Mouse (Mus musculus) kidney, postnatal 0 days (tissue): ENCODE data around the gene Klhl2. TPM values are rescaled to one million over a fixed set of nuclear protein-coding genes. Genes with fewer than 3 reads are reported as not detected.

Experiments
- ATAC-seq: fragments of 200-750 bp; cut with Nextera tagmentation; replicated peaks from 2 replicates; pipeline ENCODE4 v1.8.0; 2017; ENCODE audit warnings: low read depth, moderate number of reproducible peaks, moderate TSS enrichment, moderate library complexity; ENCODE audit not compliant: low FRiP score
- DNase-seq: peaks from one replicate; pipeline ENCODE4 v3.0.0-alpha.2; 2016; ENCODE audit warnings: low spot score
- H3K27ac ChIP-seq: fragments of 300-500 bp; sonication (generic); 2 replicates; pipeline ENCODE4 v1.5.1; 2014; ENCODE audit warnings: mild to moderate bottlenecking
- H3K27me3 ChIP-seq: fragments of 300-500 bp; sonication (generic); 2 replicates; pipeline ENCODE4 v1.6.1; 2014; ENCODE audit warnings: low read length, mixed read lengths; ENCODE audit not compliant: insufficient read depth
- H3K36me3 ChIP-seq: fragments of 300-500 bp; sonication (generic); 2 replicates; pipeline ENCODE4 v1.6.1; 2014; ENCODE audit warnings: low read length, mixed read lengths; ENCODE audit not compliant: insufficient read depth
- H3K4me1 ChIP-seq: fragments of 300-500 bp; sonication (generic); replicated peaks from 2 replicates; pipeline ENCODE4 v1.6.1; 2014; ENCODE audit warnings: antibody characterized with exemption, low read length, mixed read lengths; ENCODE audit not compliant: insufficient read depth
- H3K4me2 ChIP-seq: fragments of 300-500 bp; sonication (generic); 2 replicates; pipeline ENCODE4 v1.6.1; 2014; ENCODE audit warnings: mild to moderate bottlenecking, low read length, moderate library complexity, mixed read lengths
- H3K4me3 ChIP-seq: fragments of 300-500 bp; sonication (generic); replicated peaks from 2 replicates; pipeline ENCODE4 v1.5.1; 2014; ENCODE audit warnings: low read depth, low read length
- H3K9ac ChIP-seq: fragments of 300-500 bp; sonication (generic); 2 replicates; pipeline ENCODE4 v1.6.1; 2014; ENCODE audit warnings: low read depth, low read length
- H3K9me3 ChIP-seq: fragments of 300-500 bp; sonication (generic); replicated peaks from 2 replicates; pipeline ENCODE4 v1.6.1; 2016; ENCODE audit warnings: low read length, inconsistent platforms, mixed read lengths
- CTCF ChIP-seq: IDR thresholded peaks from 2 replicates; pipeline ENCODE4 v1.5.1; 2016; ENCODE audit warnings: antibody characterized with exemption, low read depth, mild to moderate bottlenecking, moderate library complexity
- WGBS: fragments of 180-500 bp; shearing (Covaris S2); extraction: QIAGEN DNeasy Blood & Tissue Kit; methylation state at CpG from one replicate; pipeline ENCODE4 v1.1.7; 2014; 5-methylcytosine and 5-hydroxymethylcytosine counted together
- polyA plus RNA-seq: library from polyadenylated mRNA; unstranded; fragments of >200 nt; fragmentation: Nextera tagmentation; extraction: Ambion mirVana; gene quantifications from 2 replicates; pipeline ENCODE4 v1.2.1, GENCODE M21; 2015

Gene Klhl2
- polyA plus RNA-seq, 1 experiment from 2014 or later = 20.9 TPM

GRCm38 (mm10) chr8:64726190-64726695 is 123.6 kb downstream of the Klhl2 start:
- H3K9me3 ChIP-seq = no peaks in the 10 kb centered on the region
- H3K4me2 ChIP-seq = no peak overlapping the region
- ATAC-seq (no peak; the same call in 1 of the 2 replicates), DNase-seq (no peak)
- H3K4me3 ChIP-seq = no peak overlapping the region
- peaks cover 43% of the 10 kb centered on the region for H3K36me3 ChIP-seq
- H3K27ac ChIP-seq = no peak overlapping the region
- H3K27me3 ChIP-seq = no peaks in the 10 kb centered on the region
- TF ChIP-seq CTCF = no peak
- H3K9ac ChIP-seq = no peak overlapping the region
- no peaks in the 10 kb centered on the region for H3K4me1 ChIP-seq
- 88% methylated on average over 4 of the region's 4 CpGs for WGBS

GRCm38 (mm10) chr8:64723206-64723605 is 126.6 kb downstream of the Klhl2 start:
- 88% methylated on average over 2 of the region's 2 CpGs for WGBS
- ATAC-seq = no peak
- Histone ChIP-seq H3K9ac (no peak overlapping the region), H3K4me1 (no peaks in the 10 kb centered on the region), H3K27ac (no peak overlapping the region), H3K27me3 (no peaks in the 10 kb centered on the region), H3K4me2 (no peak overlapping the region), H3K9me3 (no peaks in the 10 kb centered on the region), H3K36me3 (peaks cover 47% of the 10 kb centered on the region), H3K4me3 (no peak overlapping the region)
- DNase-seq = no peak
- TF ChIP-seq CTCF = no peak

GRCm38 (mm10) chr8:64717868-64718267 is 131.9 kb downstream of the Klhl2 start:
- no peaks in the 10 kb centered on the region for H3K9me3 ChIP-seq
- no peak for TF ChIP-seq CTCF
- no peaks in the 10 kb centered on the region for H3K4me1 ChIP-seq
- WGBS = 87% methylated on average over 7 of the region's 7 CpGs
- H3K27me3 ChIP-seq = no peaks in the 10 kb centered on the region
- H3K9ac ChIP-seq = no peak overlapping the region
- H3K27ac ChIP-seq = no peak overlapping the region
- ATAC-seq (no peak), DNase-seq (no peak)
- H3K4me2 ChIP-seq = no peak overlapping the region
- H3K4me3 ChIP-seq = no peak overlapping the region
- peaks cover 43% of the 10 kb centered on the region for H3K36me3 ChIP-seq

- ATAC-seq = no peak
- H3K9ac ChIP-seq = no peak overlapping the region
- no peak overlapping the region for H3K4me3 ChIP-seq
- H3K27ac ChIP-seq = no peak overlapping the region
- no peaks in the 10 kb centered on the region for H3K9me3 ChIP-seq
- no peak overlapping the region for H3K4me2 ChIP-seq
- WGBS = 89% methylated on average over 7 of the region's 7 CpGs
- no peak for TF ChIP-seq CTCF
- no peaks in the 10 kb centered on the region for H3K27me3 ChIP-seq
- DNase-seq = no peak
- no peaks in the 10 kb centered on the region for H3K4me1 ChIP-seq
- H3K36me3 ChIP-seq = peaks cover 10% of the 10 kb centered on the region; the same call in 1 of the 2 replicates
Measured at GRCm38 (mm10) chr8:64712499-64712898, 137.3 kb downstream of the Klhl2 start.

GRCm38 (mm10) chr8:64711544-64711943 is 138.3 kb downstream of the Klhl2 start:
- Histone ChIP-seq H3K27me3 (no peaks in the 10 kb centered on the region), H3K4me1 (no peaks in the 10 kb centered on the region), H3K36me3 (0 out of 2 replicates have a peak, but pooled peaks cover 1% of the 10 kb centered on the region), H3K4me3 (no peak overlapping the region), H3K4me2 (no peak overlapping the region), H3K27ac (no peak overlapping the region), H3K9me3 (no peaks in the 10 kb centered on the region), H3K9ac (no peak overlapping the region)
- TF ChIP-seq CTCF = no peak
- ATAC-seq = no peak
- 14% methylated on average over 1 of the region's 1 CpGs for WGBS
- DNase-seq = no peak

GRCm38 (mm10) chr8:64707481-64707880 is 142.3 kb downstream of the Klhl2 start:
- Histone ChIP-seq H3K4me1 (no peaks in the 10 kb centered on the region), H3K9ac (no peak overlapping the region), H3K36me3 (no peaks in the 10 kb centered on the region), H3K27me3 (no peaks in the 10 kb centered on the region), H3K9me3 (no peaks in the 10 kb centered on the region), H3K27ac (no peak overlapping the region), H3K4me2 (no peak overlapping the region), H3K4me3 (no peak overlapping the region)
- no peak for ATAC-seq
- no peak for DNase-seq
- TF ChIP-seq CTCF = no peak

GRCm38 (mm10) chr8:64703191-64703590 is 146.6 kb downstream of the Klhl2 start:
- TF ChIP-seq CTCF = no peak
- no peaks in the 10 kb centered on the region for H3K27me3 ChIP-seq
- H3K27ac ChIP-seq = no peak overlapping the region
- no peaks in the 10 kb centered on the region for H3K36me3 ChIP-seq
- no peaks in the 10 kb centered on the region for H3K9me3 ChIP-seq
- H3K4me3 ChIP-seq = no peak overlapping the region
- H3K9ac ChIP-seq = no peak overlapping the region
- no peaks in the 10 kb centered on the region for H3K4me1 ChIP-seq
- no peak overlapping the region for H3K4me2 ChIP-seq
- ATAC-seq (no peak), DNase-seq (no peak)
- 80% methylated on average over 1 of the region's 1 CpGs for WGBS
